Mouse (Mus musculus) A20 (cell line): ENCODE data around the gene Gstp3.
A peak's percentile ranks its signal among the peaks of the same experiment; 100 is the strongest.
"Not testable (repeated sequence)": the region's sequence is repeated elsewhere in the genome, so short reads cannot be mapped to it uniquely, and the experiment has no call there.

Source experiments
- DNase-seq: peaks from one replicate; pipeline ENCODE4 v3.0.0-alpha.2; 2011; ENCODE audit warnings: low read depth, low spot score

Gene Gstp3

GRCm38 (mm10) chr19:4060899-4061465, 1.6 kb upstream of the Gstp3 start:
- DNase-seq, result peak; percentile 33

DNA sequence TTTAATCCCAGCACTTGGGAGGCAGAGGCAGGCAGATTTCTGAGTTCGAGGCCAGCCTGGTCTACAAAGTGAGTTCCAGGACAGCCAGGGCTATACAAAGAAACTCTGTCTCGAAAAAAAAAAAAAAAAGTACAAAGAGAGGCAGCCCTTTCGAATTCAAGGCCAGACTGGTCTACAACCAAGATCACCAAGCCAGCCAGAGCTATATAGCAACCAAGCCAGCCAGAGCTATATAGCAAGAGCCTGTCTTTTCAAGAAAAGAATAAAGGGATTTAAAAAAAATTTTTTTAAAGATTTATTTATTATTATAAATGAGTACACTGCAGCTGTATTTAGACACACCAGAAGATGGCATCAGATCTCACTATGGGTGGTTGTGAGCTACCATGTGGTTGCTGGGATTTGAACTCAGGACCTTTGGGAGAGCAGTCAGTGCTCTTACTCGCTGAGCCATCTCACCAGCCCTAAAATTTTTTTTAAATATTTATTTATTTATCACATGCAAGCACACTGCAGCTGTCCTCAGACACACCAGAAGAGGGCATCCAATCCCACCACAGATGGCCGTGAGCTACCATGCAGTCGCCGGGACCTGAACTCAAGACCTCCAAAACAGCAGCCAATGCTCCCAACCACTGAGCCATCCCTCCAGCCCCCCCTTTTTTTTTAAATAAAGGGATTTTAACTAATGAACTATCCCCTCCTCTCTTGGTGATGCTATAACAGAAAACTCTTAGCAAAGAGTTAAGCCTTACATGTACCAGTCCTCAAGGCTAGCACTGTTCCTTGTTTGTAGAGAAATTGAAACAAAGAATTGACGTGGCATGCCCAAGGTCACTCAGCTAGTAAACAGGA, 902 bp upstream of the Gstp3 start:
- not testable (repeated sequence) for DNase-seq

DNA sequence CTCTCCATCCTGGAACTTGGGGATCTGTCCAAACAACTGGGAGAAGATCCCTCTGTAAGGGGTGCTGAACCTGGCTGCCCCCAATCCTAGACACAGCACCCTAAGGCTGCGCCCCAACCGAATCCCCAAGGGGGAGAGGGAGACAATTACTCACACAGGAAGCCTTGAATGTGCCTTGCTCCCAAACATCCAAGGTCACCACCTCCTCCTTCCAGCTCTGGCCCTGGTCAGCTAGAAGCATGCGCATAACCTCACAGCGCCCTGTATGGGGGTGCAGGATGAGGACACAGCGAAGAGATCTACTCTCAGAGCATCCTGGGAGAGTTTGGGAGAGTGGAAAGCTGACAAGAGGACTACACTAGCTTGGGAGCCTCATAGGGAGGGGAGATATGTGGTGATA, 788 bp downstream of the Gstp3 start:
- DNase-seq, result no peak

DNA sequence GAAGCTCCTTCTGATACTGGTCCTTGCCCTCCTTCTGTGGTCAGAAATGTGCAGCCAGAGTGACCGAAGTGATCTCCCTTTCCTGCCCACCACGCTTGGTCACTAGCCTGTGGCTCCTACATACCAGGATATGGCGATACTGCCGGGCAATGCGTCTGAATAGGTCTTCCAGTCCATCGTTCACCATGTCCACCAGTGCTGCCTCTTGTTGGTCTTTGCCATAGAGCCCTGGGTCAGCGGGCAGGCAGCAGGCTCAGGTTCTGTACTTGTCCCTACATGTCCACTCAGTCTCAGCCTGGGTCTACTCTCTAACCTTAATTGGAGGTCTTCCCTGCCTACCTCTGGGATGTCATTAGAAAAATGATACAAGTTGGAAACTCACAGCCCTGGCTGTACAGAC, 1.4 kb downstream of the Gstp3 start:
- no peak for DNase-seq

DNA sequence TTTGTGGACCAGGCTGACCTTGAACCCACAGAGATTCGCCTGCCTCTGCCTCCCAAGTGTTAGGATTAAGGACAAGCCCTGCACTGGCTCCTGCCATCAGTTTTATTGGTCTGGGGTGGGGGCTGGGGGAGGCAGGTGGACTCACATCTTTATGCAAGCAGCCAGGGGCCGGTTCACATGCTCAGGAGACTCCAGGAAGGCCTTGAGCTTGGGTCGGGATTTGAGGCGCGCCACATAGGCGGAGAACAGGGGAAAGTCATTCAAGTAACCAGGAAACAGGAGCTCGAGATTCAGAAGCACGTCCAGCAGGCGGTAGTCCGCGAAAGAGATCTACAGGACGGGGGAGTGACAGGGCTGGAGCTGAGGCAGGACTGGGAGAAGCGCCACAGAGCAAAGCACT, 2.0 kb downstream of the Gstp3 start:
- no peak for DNase-seq

DNA sequence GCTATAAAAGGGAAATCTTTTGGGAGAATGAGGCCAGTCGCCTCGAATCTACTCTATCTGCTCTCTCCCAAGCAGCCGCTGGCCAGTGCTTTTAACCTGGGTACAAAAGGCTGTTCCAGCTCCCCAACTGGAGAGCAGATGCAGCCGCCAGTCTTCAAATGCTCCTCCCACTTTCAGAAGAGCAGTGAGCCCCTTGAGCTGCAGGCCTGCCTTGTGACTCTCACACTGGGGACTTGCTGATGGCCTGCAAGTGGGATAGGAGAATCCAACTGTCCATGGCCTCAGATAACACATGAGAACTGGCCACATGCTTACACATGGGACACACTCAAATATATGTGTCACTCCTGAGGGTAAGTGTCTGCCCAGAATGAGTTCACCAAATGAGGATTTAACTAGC, 2.6 kb downstream of the Gstp3 start:
- DNase-seq, result no peak

DNA sequence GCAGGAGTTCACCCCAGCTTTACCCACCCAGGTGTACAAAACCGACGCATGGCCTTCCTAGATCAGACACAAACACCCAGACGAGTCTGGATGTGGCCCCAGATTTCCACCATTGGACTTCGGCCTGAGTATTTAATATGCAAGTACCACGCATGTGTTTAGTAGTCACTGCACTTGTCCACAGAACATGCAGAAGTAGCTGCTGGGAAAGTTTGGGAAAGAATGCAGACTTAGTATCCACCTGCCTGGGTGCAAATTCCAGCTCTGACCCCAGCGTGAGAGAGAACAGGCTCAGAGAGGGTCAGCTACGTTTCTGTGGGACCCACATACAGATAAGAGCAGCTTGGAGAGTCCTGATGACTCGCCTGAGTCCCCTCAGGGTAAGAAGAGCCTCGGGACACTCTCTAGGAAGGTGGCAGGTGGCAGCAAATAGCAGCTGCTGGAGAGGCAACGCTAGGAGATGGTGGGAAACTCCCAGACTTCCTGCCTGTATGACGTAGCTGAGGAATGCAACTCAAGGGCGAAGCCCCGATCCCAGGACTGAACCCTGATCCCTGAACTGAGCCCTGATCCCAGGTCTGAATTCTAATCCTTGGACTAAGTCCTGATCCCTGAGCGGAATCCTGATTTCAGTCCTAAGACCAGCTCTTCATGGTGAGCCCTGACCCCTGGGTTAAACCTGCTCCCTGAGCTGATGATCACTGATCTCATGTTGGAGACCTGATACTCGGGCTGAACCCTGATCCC, 3.2 kb downstream of the Gstp3 start:
- DNase-seq, result no peak

- no peak for DNase-seq
These were observed 4.0 kb downstream of the Gstp3 start for GRCm38 (mm10) chr19:4055216-4055946.

DNA sequence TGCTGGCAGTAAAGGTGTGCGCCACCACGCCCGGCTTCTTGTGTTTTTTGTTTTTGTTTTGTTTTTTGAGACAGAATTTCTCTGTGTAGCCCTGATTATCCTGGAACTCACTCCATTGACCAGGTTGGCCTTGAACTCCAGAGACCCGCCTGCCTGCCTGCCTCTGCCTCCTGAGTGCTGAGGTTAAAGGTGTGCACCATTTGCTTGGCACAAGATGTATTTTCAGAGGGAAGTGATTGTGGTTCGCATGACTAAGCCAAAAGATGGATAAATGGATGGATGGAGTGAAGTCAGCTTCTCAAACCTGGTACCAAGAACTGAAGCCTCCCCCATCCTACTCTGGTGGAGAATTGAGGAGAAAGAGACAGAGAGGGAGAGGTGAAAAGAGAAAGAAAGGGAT, 4.8 kb downstream of the Gstp3 start:
- DNase-seq, result no peak

GRCm38 (mm10) chr19:4052516-4053030, 6.8 kb downstream of the Gstp3 start:
- DNase-seq, result no peak

DNA sequence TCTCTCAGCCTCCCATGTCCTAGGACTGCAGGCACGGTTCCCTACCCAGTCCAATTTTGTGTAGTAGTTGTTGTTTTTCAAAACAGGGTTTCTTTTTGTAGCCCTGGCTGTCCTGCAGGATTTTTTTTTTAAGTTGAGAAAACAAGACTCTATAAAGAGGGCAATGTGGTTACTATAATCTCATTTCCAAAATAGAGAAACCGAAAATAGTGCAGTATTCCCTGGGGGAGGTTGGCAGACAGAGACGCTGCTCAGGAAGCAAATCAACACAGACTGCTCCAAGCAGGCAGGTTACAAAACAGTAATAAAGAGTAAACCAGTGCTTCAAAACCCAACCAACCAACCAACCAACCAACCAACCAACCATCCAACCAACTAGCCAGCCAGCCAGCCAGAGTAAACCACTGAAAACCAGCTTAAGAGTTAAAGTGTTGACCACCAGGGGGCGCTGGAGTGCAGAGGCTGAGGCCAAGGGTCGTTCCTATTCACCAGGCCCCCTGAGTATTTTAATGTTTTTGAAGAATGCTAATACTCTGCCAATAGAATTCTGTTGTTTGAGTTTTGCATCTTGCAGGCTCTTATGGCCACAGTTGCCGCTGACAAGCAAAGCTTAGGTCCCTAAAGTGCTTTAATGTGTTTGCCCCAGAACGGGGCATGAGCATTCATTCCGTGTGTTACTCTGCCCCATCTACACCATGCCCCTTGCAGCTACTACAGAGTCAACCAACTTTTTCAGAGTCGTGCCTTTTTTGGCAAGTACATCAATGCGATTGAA, 7.4 kb downstream of the Gstp3 start:
- peak; percentile 60 for DNase-seq

GRCm38 (mm10) chr19:4051016-4051415, 8.4 kb downstream of the Gstp3 start:
- DNase-seq, result no peak

DNA sequence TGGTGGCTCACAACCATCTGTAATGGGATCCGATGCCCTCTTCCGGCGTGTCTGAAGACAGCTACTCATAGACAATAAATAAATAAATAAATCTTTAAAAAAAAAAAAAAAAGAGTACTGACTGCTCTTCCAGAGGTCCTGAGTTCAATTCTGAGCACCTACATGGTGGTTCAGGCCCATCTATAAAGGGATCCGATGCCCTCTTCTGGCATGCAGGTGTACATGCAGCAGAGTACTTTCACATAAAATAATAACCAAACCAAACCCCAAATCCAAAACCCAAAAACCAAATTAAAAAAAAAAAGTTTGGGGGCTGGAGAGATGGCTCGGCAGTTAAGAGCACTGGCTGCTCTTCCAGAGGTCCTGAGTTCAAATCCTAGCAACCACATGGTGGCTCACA, 10.3 kb downstream of the Gstp3 start:
- DNase-seq, result peak; percentile 30

DNA sequence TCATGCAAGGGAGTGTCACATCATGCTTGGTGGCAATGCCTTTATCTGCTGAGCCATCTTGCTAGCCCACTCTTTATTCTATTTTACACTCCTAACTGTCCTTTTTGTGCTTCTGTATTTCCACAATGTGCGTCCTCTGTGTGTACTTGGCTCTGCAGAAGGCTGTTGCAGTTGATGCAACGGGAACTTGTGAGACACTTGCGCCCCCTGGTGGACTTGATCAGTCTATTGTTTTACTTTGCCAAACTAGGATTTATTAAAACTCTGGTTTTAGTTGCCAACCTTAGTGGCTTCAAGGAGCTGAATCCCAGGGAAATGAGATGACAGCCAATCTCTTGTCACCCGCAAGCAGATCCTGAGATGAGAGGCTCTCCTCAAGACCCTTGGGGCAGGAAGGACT, 11.5 kb downstream of the Gstp3 start:
- peak; percentile 81 for DNase-seq

- no peak for DNase-seq
These were observed 12.5 kb downstream of the Gstp3 start for GRCm38 (mm10) chr19:4046866-4047254.

- DNase-seq, result no peak
These were observed 13.2 kb downstream of the Gstp3 start, which contains the start of gene Gstp2 for GRCm38 (mm10) chr19:4045966-4046865. Gstp2 (minus strand) TSS chr19:4046023.

DNA sequence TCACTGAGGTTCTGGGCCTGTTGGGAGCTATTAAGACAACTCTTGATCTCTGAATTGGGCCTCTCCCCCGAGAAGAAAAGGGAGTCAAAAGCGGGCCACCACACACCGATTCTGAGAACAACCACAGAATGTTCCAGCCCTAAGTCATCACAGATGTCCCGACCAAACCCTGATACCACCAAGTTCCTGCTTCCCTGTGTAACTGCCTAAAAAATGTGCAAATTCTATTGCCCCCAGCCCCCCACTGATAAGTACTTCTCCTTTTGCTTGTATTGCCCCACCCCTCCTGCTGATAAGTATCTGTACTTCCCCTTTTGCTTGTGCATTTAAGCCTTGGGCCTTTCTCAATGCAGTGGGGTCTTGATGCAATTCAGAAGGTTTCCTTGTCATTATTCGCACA, 15.3 kb downstream of the Gstp3 start:
- DNase-seq, result not testable (repeated sequence)

- no peak for DNase-seq
These were observed 17.2 kb downstream of the Gstp3 start for GRCm38 (mm10) chr19:4042124-4042523.

GRCm38 (mm10) chr19:4041500-4041899, 17.9 kb downstream of the Gstp3 start:
- not testable (repeated sequence) for DNase-seq

GRCm38 (mm10) chr19:4040941-4041340, 18.4 kb downstream of the Gstp3 start:
- DNase-seq, result not testable (repeated sequence)
